Mouse (Mus musculus) forebrain, embryonic 10.5 days (tissue): ENCODE measurements around the gene Axl. TPM values are rescaled to one million over a fixed set of nuclear protein-coding genes. Genes with fewer than 3 reads are reported as not detected.
A peak's percentile ranks its signal among the peaks of the same experiment; 100 is the strongest.

Experiments
- DNase-seq: peaks from one replicate; pipeline ENCODE4 v3.0.0-alpha.2; 2017; ENCODE audit warnings: low spot score; ENCODE audit errors: extremely low spot score
- H3K27ac ChIP-seq: fragments of 300-500 bp; sonication (generic); 2 replicates; pipeline ENCODE4 v1.5.1; 2016; ENCODE audit warnings: mild to moderate bottlenecking
- H3K27me3 ChIP-seq: fragments of 300-500 bp; sonication (generic); 2 replicates; pipeline ENCODE4 v1.6.1; 2016; ENCODE audit warnings: mild to moderate bottlenecking; ENCODE audit not compliant: poor library complexity, severe bottlenecking
- H3K36me3 ChIP-seq: fragments of 300-500 bp; sonication (generic); replicated peaks from 2 replicates; pipeline ENCODE4 v1.6.1; 2016; ENCODE audit warnings: mild to moderate bottlenecking, moderate library complexity
- H3K4me1 ChIP-seq: fragments of 300-500 bp; sonication (generic); 2 replicates; pipeline ENCODE4 v1.6.1; 2016
- H3K4me3 ChIP-seq: fragments of 300-500 bp; sonication (generic); 2 replicates; pipeline ENCODE4 v1.5.1; 2016; ENCODE audit warnings: mild to moderate bottlenecking, moderate library complexity
- H3K9me3 ChIP-seq: fragments of 300-500 bp; sonication (generic); 2 replicates; pipeline ENCODE4 v1.6.1; 2016; ENCODE audit warnings: mild to moderate bottlenecking, moderate library complexity
- WGBS: fragments of 180-500 bp; shearing (Covaris S2); methylation state at CpG from one replicate; pipeline ENCODE4 v1.1.7; 2016; 5-methylcytosine and 5-hydroxymethylcytosine counted together
- polyA plus RNA-seq: library from polyadenylated mRNA; unstranded; fragments of >200 nt; fragmentation: Nextera tagmentation; extraction: Ambion mirVana; gene quantifications from 2 replicates; pipeline ENCODE4 v1.2.1, GENCODE M21; 2016

The Axl gene
- polyA plus RNA-seq, 1 experiment from 2014 or later, result 19.5 TPM

GRCm38 (mm10) chr7:25787456-25788219 is 867 bp downstream of the Axl start:
- H3K4me1 ChIP-seq, result peaks cover 52% of the 10 kb centered on the region
- peak overlapping the region; percentile 70 for H3K4me3 ChIP-seq
- DNase-seq, result no peak
- H3K9me3 ChIP-seq, result no peaks in the 10 kb centered on the region
- 22% methylated on average over 9 of the region's 9 CpGs for WGBS
- H3K27ac ChIP-seq, result peak overlapping the region; percentile 89
- peaks cover 21% of the 10 kb centered on the region; the same call in 1 of the 2 replicates for H3K27me3 ChIP-seq
- H3K36me3 ChIP-seq, result no peaks in the 10 kb centered on the region; the same call in 1 of the 2 replicates

- no peaks in the 10 kb centered on the region for H3K9me3 ChIP-seq
These were observed 1.5 kb downstream of the Axl start for GRCm38 (mm10) chr7:25786974-25787373.

GRCm38 (mm10) chr7:25785752-25786151 is 2.8 kb downstream of the Axl start:
- 80% methylated on average over 4 of the region's 4 CpGs for WGBS
- Histone ChIP-seq H3K27ac (no peak overlapping the region), H3K4me1 (peaks cover 68% of the 10 kb centered on the region), H3K4me3 (no peak overlapping the region), H3K27me3 (peaks cover 26% of the 10 kb centered on the region; the same call in 1 of the 2 replicates), H3K36me3 (no peaks in the 10 kb centered on the region; the same call in none of the 2 replicates), H3K9me3 (no peaks in the 10 kb centered on the region)
- no peak for DNase-seq

More at GRCm38 (mm10) chr7:25786974-25787373, 1.5 kb downstream of the Axl start:
- Histone ChIP-seq H3K4me1 (peaks cover 56% of the 10 kb centered on the region), H3K27me3 (peaks cover 21% of the 10 kb centered on the region; the same call in 1 of the 2 replicates), H3K4me3 (peak overlapping the region; percentile 70; the same call in 1 of the 2 replicates), H3K27ac (peak overlapping the region; percentile 89), H3K36me3 (no peaks in the 10 kb centered on the region; the same call in 1 of the 2 replicates)
- WGBS, result 68% methylated on average over 4 of the region's 4 CpGs
- DNase-seq, result no peak

- no peak for DNase-seq
- H3K27ac ChIP-seq, result no peak overlapping the region
- WGBS, result 50% methylated on average over 1 of the region's 1 CpGs
- H3K4me3 ChIP-seq, result no peak overlapping the region
- H3K9me3 ChIP-seq, result no peaks in the 10 kb centered on the region
- H3K4me1 ChIP-seq, result peaks cover 70% of the 10 kb centered on the region
- no peaks in the 10 kb centered on the region; the same call in none of the 2 replicates for H3K36me3 ChIP-seq
- peaks cover 18% of the 10 kb centered on the region; the same call in 1 of the 2 replicates for H3K27me3 ChIP-seq
These were observed 3.7 kb downstream of the Axl start for GRCm38 (mm10) chr7:25784808-25785207.

- Histone ChIP-seq H3K4me1 (peaks cover 59% of the 10 kb centered on the region), H3K9me3 (no peaks in the 10 kb centered on the region), H3K4me3 (no peak overlapping the region), H3K27me3 (peaks cover 17% of the 10 kb centered on the region; the same call in 1 of the 2 replicates), H3K27ac (no peak overlapping the region), H3K36me3 (peaks cover under 1% of the 10 kb centered on the region)
- no peak for DNase-seq
- WGBS, result 70% methylated on average over 8 of the region's 8 CpGs
These were observed 4.8 kb downstream of the Axl start for GRCm38 (mm10) chr7:25783746-25784145.

DNA sequence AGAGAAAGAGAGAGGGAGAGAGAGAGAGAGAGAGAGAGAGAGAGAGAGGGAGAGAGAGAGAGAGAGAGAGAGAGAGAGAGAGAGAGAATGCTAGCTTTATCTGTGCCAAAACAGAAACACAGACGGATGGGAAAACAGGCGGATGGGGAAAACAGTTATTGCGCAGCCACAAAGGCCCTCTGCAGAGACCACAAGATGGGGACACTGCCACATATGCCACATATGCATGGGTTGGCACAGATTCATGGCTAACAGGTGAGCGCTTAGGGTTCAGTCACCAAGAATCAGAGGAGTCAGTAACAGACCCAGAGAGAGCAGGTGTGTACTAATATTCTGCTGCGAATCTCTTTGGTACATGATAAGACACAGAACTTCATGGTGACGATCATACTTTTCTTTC is 5.8 kb downstream of the Axl start:
- no peak overlapping the region for H3K4me3 ChIP-seq
- WGBS, result 82% methylated on average over 6 of the region's 6 CpGs
- H3K27me3 ChIP-seq, result peaks cover 17% of the 10 kb centered on the region; the same call in 1 of the 2 replicates
- no peak for DNase-seq
- peaks cover 49% of the 10 kb centered on the region for H3K4me1 ChIP-seq
- H3K9me3 ChIP-seq, result no peaks in the 10 kb centered on the region
- H3K27ac ChIP-seq, result no peak overlapping the region
- H3K36me3 ChIP-seq, result peaks cover 10% of the 10 kb centered on the region

DNA sequence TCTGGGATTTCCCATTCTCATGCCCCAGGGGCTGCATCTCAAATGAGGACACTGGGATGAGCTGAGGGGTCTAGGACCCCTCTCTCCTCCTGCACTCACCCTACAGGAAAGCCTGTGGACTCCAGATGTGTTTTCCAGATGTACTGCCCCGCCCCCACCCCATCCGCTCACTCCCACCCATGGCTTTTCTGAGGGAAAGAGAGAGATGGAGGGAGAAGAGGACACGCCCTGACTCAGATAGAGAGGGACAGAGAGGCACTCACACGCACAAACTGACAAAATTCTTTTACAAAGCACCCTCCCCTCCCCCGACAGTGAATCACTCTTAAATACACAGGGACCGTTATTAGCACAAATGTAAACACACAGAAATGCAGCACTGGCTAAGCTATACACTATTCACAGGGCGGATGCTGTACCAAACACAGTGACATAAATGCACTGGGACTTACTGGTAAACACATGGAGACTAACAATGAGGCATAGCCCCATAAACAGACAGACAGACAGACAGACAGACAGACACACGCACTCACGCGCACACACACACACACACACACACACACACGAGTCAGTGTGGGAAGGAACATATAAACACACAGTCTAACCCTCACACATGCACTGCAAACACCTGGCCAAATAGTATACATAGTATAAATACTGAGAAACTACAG is 6.4 kb downstream of the Axl start:
- H3K4me3 ChIP-seq, result peak overlapping the region; percentile 44
- no peaks in the 10 kb centered on the region for H3K9me3 ChIP-seq
- H3K4me1 ChIP-seq, result peaks cover 43% of the 10 kb centered on the region
- peak overlapping the region; percentile 81 for H3K27ac ChIP-seq
- peaks cover 11% of the 10 kb centered on the region; the same call in 1 of the 2 replicates for H3K27me3 ChIP-seq
- H3K36me3 ChIP-seq, result peaks cover 17% of the 10 kb centered on the region
- no peak for DNase-seq
- WGBS, result 55% methylated on average over 11 of the region's 11 CpGs

- Histone ChIP-seq H3K27ac (peak overlapping the region; percentile 81), H3K4me3 (peak overlapping the region; percentile 44), H3K4me1 (peaks cover 36% of the 10 kb centered on the region), H3K9me3 (no peaks in the 10 kb centered on the region), H3K27me3 (0 out of 2 replicates have a peak, but pooled peaks cover 5% of the 10 kb centered on the region), H3K36me3 (peaks cover 23% of the 10 kb centered on the region)
- 17% methylated on average over 29 of the region's 33 CpGs for WGBS
- no peak for DNase-seq
These were observed 7.1 kb downstream of the Axl start for GRCm38 (mm10) chr7:25781321-25781936.

- Histone ChIP-seq H3K27me3 (0 out of 2 replicates have a peak, but pooled peaks cover 5% of the 10 kb centered on the region), H3K4me3 (no peak overlapping the region), H3K36me3 (peaks cover 30% of the 10 kb centered on the region), H3K4me1 (peaks cover 30% of the 10 kb centered on the region), H3K27ac (no peak overlapping the region), H3K9me3 (no peaks in the 10 kb centered on the region)
- no peak for DNase-seq
- WGBS, result 68% methylated on average over 4 of the region's 4 CpGs
These were observed 7.8 kb downstream of the Axl start for GRCm38 (mm10) chr7:25780753-25781152.

- Histone ChIP-seq H3K36me3 (peaks cover 34% of the 10 kb centered on the region), H3K4me1 (peaks cover 23% of the 10 kb centered on the region), H3K27me3 (0 out of 2 replicates have a peak, but pooled peaks cover 5% of the 10 kb centered on the region), H3K9me3 (no peaks in the 10 kb centered on the region), H3K27ac (no peak overlapping the region), H3K4me3 (no peak overlapping the region)
- WGBS, result 90% methylated on average over 5 of the region's 5 CpGs
- DNase-seq, result no peak
These were observed 8.5 kb downstream of the Axl start for GRCm38 (mm10) chr7:25780021-25780420.

DNA sequence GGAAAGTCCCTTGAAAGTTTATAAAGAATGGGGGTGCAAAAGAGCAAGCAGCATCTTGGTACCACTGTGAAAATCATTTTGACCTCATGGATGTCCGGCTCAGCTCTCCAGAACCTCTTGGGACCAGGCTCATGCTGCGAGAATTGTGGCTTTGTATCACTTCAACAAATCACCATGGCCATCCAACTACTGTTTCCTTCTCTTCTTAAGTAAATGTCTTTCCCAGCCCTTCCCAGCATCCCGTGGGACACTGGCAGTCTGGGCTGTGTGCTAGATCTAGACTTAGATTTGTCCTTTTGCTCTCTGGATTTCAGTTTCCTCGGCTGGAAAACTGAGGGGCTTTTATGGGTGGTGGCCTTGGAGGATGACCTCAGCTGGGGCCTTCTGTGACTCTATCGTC is 20.3 kb downstream of the Axl start:
- WGBS, result 90% methylated on average over 5 of the region's 5 CpGs
- H3K36me3 ChIP-seq, result peaks cover 71% of the 10 kb centered on the region
- H3K4me1 ChIP-seq, result no peaks in the 10 kb centered on the region
- DNase-seq, result no peak
- no peak overlapping the region for H3K27ac ChIP-seq
- no peaks in the 10 kb centered on the region for H3K27me3 ChIP-seq
- H3K9me3 ChIP-seq, result no peaks in the 10 kb centered on the region
- H3K4me3 ChIP-seq, result no peak overlapping the region

DNA sequence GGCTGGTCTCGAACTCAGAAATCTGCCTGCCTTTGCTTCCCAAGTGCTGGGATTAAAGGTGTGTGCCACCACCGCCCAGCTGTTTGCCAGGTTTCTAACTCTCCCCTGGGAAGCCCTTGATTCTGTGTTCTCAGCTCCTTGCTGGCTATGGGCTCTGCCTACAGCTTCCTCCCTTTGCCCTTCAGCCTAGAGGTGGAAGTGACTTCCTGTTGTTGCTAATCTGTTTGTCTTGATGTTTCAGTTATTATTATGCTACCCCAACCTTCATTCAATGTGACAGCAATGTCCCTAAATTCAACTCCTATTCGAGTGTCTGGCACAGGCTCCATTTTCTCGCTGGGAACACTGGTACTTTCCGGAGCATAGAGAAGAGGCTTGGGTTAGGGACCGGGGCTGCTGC is 22.4 kb downstream of the Axl start:
- no peak overlapping the region for H3K27ac ChIP-seq
- no peak for DNase-seq
- H3K4me3 ChIP-seq, result no peak overlapping the region
- H3K27me3 ChIP-seq, result no peaks in the 10 kb centered on the region
- H3K4me1 ChIP-seq, result no peaks in the 10 kb centered on the region
- peaks cover 69% of the 10 kb centered on the region for H3K36me3 ChIP-seq
- H3K9me3 ChIP-seq, result no peaks in the 10 kb centered on the region
- 92% methylated on average over 6 of the region's 6 CpGs for WGBS
